Comparison of ENCODE assay signal across 8 mouse cellular contexts in genomic region chr17:34032174-34032632, GRCm38 (mm10). TPM values are rescaled to one million over a fixed set of nuclear protein-coding genes. Genes with fewer than 3 reads are reported as not detected.
DNase-seq lines count a peak whose midpoint lies in the region; ATAC-seq lines count a peak whose summit lies in the region.

No protein-coding gene starts in this region.

- peak; percentile 14; the same call in 1 of the 2 replicates for ATAC-seq in heart, embryonic 11.5 days (replicated peaks; ENCODE audit: insufficient number of reproducible peaks, low FRiP score, low TSS enrichment)
- peak; percentile 27 for ATAC-seq in stomach, embryonic 16.5 days (ENCODE audit: insufficient read depth, low FRiP score)

- H3K27ac ChIP-seq in heart, embryonic 11.5 days (ENCODE audit: low read depth, low read length), result peak overlapping the region; percentile 95
- peak overlapping the region; percentile 96 for H3K27ac ChIP-seq in stomach, embryonic 16.5 days (ENCODE audit: low read length)

- under 1% methylated on average over 47 of the region's 48 CpGs for WGBS in heart, embryonic 11.5 days (ENCODE audit: insufficient replicate concordance)
- WGBS in stomach, embryonic 16.5 days, result under 1% methylated on average over 43 of the region's 48 CpGs

- peak overlapping the region; percentile 91 for H3K4me3 ChIP-seq in heart, embryonic 11.5 days (ENCODE audit: low read depth, low read length)
- H3K4me3 ChIP-seq in megakaryocyte, embryonic 14.5 days (replicated peaks), result peak overlapping the region; percentile 92
- peak overlapping the region; percentile 93 for H3K4me3 ChIP-seq in stomach, embryonic 16.5 days (replicated peaks; ENCODE audit: low read length)

- H3K9me3 ChIP-seq in heart, embryonic 11.5 days (replicated peaks; ENCODE audit: control insufficient read depth, low read length), result no peaks in the 10 kb centered on the region
- H3K9me3 ChIP-seq in megakaryocyte, embryonic 14.5 days, result no peaks in the 10 kb centered on the region
- no peaks in the 10 kb centered on the region for H3K9me3 ChIP-seq in stomach, embryonic 16.5 days (replicated peaks; ENCODE audit: control insufficient read depth, low read length)

- H3K36me3 ChIP-seq in heart, embryonic 11.5 days (ENCODE audit: control insufficient read depth, insufficient read depth, low read length), result peaks cover 20% of the 10 kb centered on the region
- H3K36me3 ChIP-seq in megakaryocyte, embryonic 14.5 days (replicated peaks; ENCODE audit: low read length), result peaks cover 65% of the 10 kb centered on the region
- peaks cover 32% of the 10 kb centered on the region for H3K36me3 ChIP-seq in stomach, embryonic 16.5 days (ENCODE audit: control insufficient read depth, insufficient read depth, low read length)

- intact Hi-C loops in left cerebral cortex, postnatal 10 days (cut with DNase I), result no loop called here
- intact Hi-C loops in gastrocnemius, postnatal 14 days (cut with DNase I; ENCODE audit: low total_unique reads), result no loop called here

- H3K9ac ChIP-seq in heart, embryonic 11.5 days (ENCODE audit: low read depth, low read length), result peak overlapping the region; percentile 98
- H3K9ac ChIP-seq in stomach, embryonic 16.5 days (ENCODE audit: low read length), result peak overlapping the region; percentile 96

- no peaks in the 10 kb centered on the region for H3K27me3 ChIP-seq in heart, embryonic 11.5 days (ENCODE audit: control insufficient read depth, insufficient read depth, low read length)
- no peaks in the 10 kb centered on the region for H3K27me3 ChIP-seq in megakaryocyte, embryonic 14.5 days (replicated peaks)
- H3K27me3 ChIP-seq in stomach, embryonic 16.5 days (ENCODE audit: control insufficient read depth, insufficient read depth, low read length), result no peaks in the 10 kb centered on the region

- peak overlapping the region; percentile 99 for H3K4me2 ChIP-seq in heart, embryonic 11.5 days
- peak overlapping the region; percentile 95 for H3K4me2 ChIP-seq in stomach, embryonic 16.5 days (ENCODE audit: low read depth, low read length)

- peaks cover 36% of the 10 kb centered on the region for H3K4me1 ChIP-seq in heart, embryonic 11.5 days (ENCODE audit: control insufficient read depth, insufficient read depth, low read length)
- H3K4me1 ChIP-seq in megakaryocyte, embryonic 14.5 days, result peaks cover 60% of the 10 kb centered on the region
- H3K4me1 ChIP-seq in stomach, embryonic 16.5 days (ENCODE audit: control insufficient read depth, insufficient read depth, low read length), result peaks cover 41% of the 10 kb centered on the region

- peak; percentile 58 for DNase-seq in left cerebral cortex, adult 11 months (ENCODE audit: low spot score)
- no peak for DNase-seq in left cerebral cortex, postnatal 10 days (ENCODE audit: extremely low spot score in 1 of 2, low spot score in 2 of 2)
- peak; percentile 87 for DNase-seq in adrenal gland, postnatal 14 days
- DNase-seq in kidney, postnatal 25 days, result peak; percentile 67 to 90
- no peak for DNase-seq in gastrocnemius, postnatal 14 days

RNA-seq across cellular contexts. Expression of gene Rxrb, which starts 0.6 kb away (rescaled TPM):
- total RNA-seq in left cerebral cortex, postnatal 10 days (2021), result 10 to 100 TPM; 74.8 to 78.7 TPM
- 54.5 and 66.6 TPM in 2 replicates for total RNA-seq in adrenal gland, postnatal 14 days (2021)
- 13.8 and 14.6 TPM in 2 replicates for polyA plus RNA-seq in heart, embryonic 11.5 days (2014; fragmentation: Nextera tagmentation; extraction: Ambion mirVana)
- polyA plus RNA-seq in megakaryocyte, embryonic 14.5 days (2012; ENCODE audit: insufficient read depth, low replicate concordance), result 66.5 and 117 TPM in 2 replicates
- 36.3 and 37.7 TPM in 2 replicates for polyA plus RNA-seq in stomach, embryonic 16.5 days (2015; fragmentation: Nextera tagmentation; extraction: Ambion mirVana)
- 10 to 100 TPM; 35.2 to 35.8 TPM for total RNA-seq in gastrocnemius, postnatal 14 days (2021)

RNA-seq across cellular contexts. Expression of gene Slc39a7, which starts 0.7 kb away (rescaled TPM):
- 100 to 1,000 TPM in 1 of 2 experiments, 10 to 100 TPM in 1; 90.7 to 101 TPM for total RNA-seq in left cerebral cortex, postnatal 10 days (2021)
- total RNA-seq in adrenal gland, postnatal 14 days (2021), result 127 and 161 TPM in 2 replicates
- polyA plus RNA-seq in heart, embryonic 11.5 days (2014; fragmentation: Nextera tagmentation; extraction: Ambion mirVana), result 61.4 and 67.2 TPM in 2 replicates
- polyA plus RNA-seq in megakaryocyte, embryonic 14.5 days (2012; ENCODE audit: insufficient read depth, low replicate concordance), result 63.6 and 95.7 TPM in 2 replicates
- 194 and 195 TPM in 2 replicates for polyA plus RNA-seq in stomach, embryonic 16.5 days (2015; fragmentation: Nextera tagmentation; extraction: Ambion mirVana)
- 10 to 100 TPM; 44.9 to 60.1 TPM for total RNA-seq in gastrocnemius, postnatal 14 days (2021)

RNA-seq across cellular contexts. Expression of gene H2-Ke6, which starts 4.3 kb away (rescaled TPM):
- 10 to 100 TPM; 29.7 to 32.0 TPM for total RNA-seq in left cerebral cortex, postnatal 10 days (2021)
- 207 and 212 TPM in 2 replicates for total RNA-seq in adrenal gland, postnatal 14 days (2021)
- polyA plus RNA-seq in heart, embryonic 11.5 days (2014; fragmentation: Nextera tagmentation; extraction: Ambion mirVana), result 29.4 and 35.5 TPM in 2 replicates
- 12.4 and 22.2 TPM in 2 replicates for polyA plus RNA-seq in megakaryocyte, embryonic 14.5 days (2012; ENCODE audit: insufficient read depth, low replicate concordance)
- polyA plus RNA-seq in stomach, embryonic 16.5 days (2015; fragmentation: Nextera tagmentation; extraction: Ambion mirVana), result 38.9 and 41.3 TPM in 2 replicates
- total RNA-seq in gastrocnemius, postnatal 14 days (2021), result 10 to 100 TPM; 50.1 to 51.3 TPM

RNA-seq across cellular contexts. Expression of gene Col11a2, which starts 7.0 kb away (rescaled TPM):
- total RNA-seq in left cerebral cortex, postnatal 10 days (2021), result 10 to 100 TPM; 12.2 to 14.3 TPM
- 1.1 and 2.6 TPM in 2 replicates for total RNA-seq in adrenal gland, postnatal 14 days (2021)
- 0.31 and 0.70 TPM in 2 replicates for polyA plus RNA-seq in heart, embryonic 11.5 days (2014; fragmentation: Nextera tagmentation; extraction: Ambion mirVana)
- polyA plus RNA-seq in megakaryocyte, embryonic 14.5 days (2012; ENCODE audit: insufficient read depth, low replicate concordance), result 19.6 and 36.5 TPM in 2 replicates
- 0.57 and 0.61 TPM in 2 replicates for polyA plus RNA-seq in stomach, embryonic 16.5 days (2015; fragmentation: Nextera tagmentation; extraction: Ambion mirVana)
- 10 to 100 TPM; 51.1 to 56.0 TPM for total RNA-seq in gastrocnemius, postnatal 14 days (2021)

RNA-seq across cellular contexts. Expression of gene Ring1, which starts 7.7 kb away (rescaled TPM):
- 10 to 100 TPM; 23.2 to 24.9 TPM for total RNA-seq in left cerebral cortex, postnatal 10 days (2021)
- 36.6 and 42.5 TPM in 2 replicates for total RNA-seq in adrenal gland, postnatal 14 days (2021)
- 3.9 and 4.4 TPM in 2 replicates for polyA plus RNA-seq in heart, embryonic 11.5 days (2014; fragmentation: Nextera tagmentation; extraction: Ambion mirVana)
- polyA plus RNA-seq in megakaryocyte, embryonic 14.5 days (2012; ENCODE audit: insufficient read depth, low replicate concordance), result 5.3 and 24.9 TPM in 2 replicates
- 8.1 and 10.7 TPM in 2 replicates for polyA plus RNA-seq in stomach, embryonic 16.5 days (2015; fragmentation: Nextera tagmentation; extraction: Ambion mirVana)
- total RNA-seq in gastrocnemius, postnatal 14 days (2021), result 10 to 100 TPM; 11.3 to 13.1 TPM

Comparison
In these comparisons a context has a peak if more than half of its experiments do, and no peak if none do; other contexts are left out.
1. DNase-seq: peak in left cerebral cortex, adult 11 months (single experiment), adrenal gland, postnatal 14 days (single experiment) and kidney, postnatal 25 days (2 of 2); none in left cerebral cortex, postnatal 10 days (0 of 2) and gastrocnemius, postnatal 14 days (single experiment).
2. Peak in every context shown above with its lines, with median percentiles within 50 percentile points of each other: H3K4me3 ChIP-seq.